23 mouse cellular contexts compared by ENCODE assay signal in the genomic region with DNA sequence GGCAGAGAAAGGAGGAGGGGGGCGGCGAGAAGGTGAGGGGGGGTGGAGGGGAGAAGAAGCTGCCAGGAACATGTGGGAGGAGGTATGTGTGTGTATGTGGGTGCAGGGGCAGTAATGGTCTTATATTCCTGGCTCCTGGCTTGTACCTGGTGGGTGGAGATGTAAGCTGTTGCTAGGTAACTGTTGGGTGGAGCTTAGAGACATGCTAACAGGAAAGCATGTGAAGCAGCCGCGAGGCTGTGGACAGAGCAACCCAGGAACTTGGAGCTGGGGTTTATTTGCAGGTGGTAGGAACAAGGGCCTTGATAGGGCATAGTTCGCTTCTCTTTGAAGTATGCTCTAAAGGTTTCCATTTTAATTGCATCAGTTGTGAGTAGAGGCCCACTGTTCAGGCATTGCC. TPM values are rescaled to one million over a fixed set of nuclear protein-coding genes. Genes with fewer than 3 reads are reported as not detected.
A peak's percentile ranks its signal among the peaks of the same experiment; 100 is the strongest.
DNase-seq lines count a peak whose midpoint lies in the region; ATAC-seq and TF ChIP-seq lines count a peak whose summit lies in the region.
"Had no signal": no experiment of that assay in that cellular context is flagged by ENCODE, and none has a peak within 500 bp of the region (broad histone marks: within the 10 kb centered on the region; RNA-seq: fewer than 3 reads in every experiment).

No protein-coding gene starts in this region.

- WGBS in kidney, embryonic 15.5 days = 63% methylated on average over 5 of the region's 5 CpGs
- WGBS in intestine, embryonic 16.5 days = 46% methylated on average over 5 of the region's 5 CpGs

- no peaks in the 10 kb centered on the region for H3K9me3 ChIP-seq in kidney, embryonic 15.5 days (replicated peaks)
- no peaks in the 10 kb centered on the region for H3K9me3 ChIP-seq in E14TG2a.4 (ENCODE audit: low read length)
- no peaks in the 10 kb centered on the region for H3K9me3 ChIP-seq in ES-E14 (ENCODE audit: control insufficient read depth, insufficient read depth, low read depth, low read length)
- no peaks in the 10 kb centered on the region for H3K9me3 ChIP-seq in intestine, embryonic 16.5 days (ENCODE audit: control insufficient read depth, low read length)
- H3K9me3 ChIP-seq: embryonic facial prominence, embryonic 12.5 days had no signal

- in situ Hi-C loops in ES-E14 (cut with MboI; ENCODE audit: low sequenced_read_pairs in 2 of 2, unreplicated experiment in 2 of 2) = no loop called here

- no peaks in the 10 kb centered on the region for H3K27me3 ChIP-seq in kidney, embryonic 15.5 days
- H3K27me3 ChIP-seq in E14TG2a.4 (ENCODE audit: insufficient read depth, low read length) = peaks cover 25% of the 10 kb centered on the region
- H3K27me3 ChIP-seq in intestine, embryonic 16.5 days (replicated peaks; ENCODE audit: control insufficient read depth, insufficient read depth, low read length) = no peaks in the 10 kb centered on the region
- H3K27me3 ChIP-seq: embryonic facial prominence, embryonic 12.5 days had no signal

- intact Hi-C loops in gastrocnemius, adult 2 months (cut with DNase I) = loop anchor here (2.0 kb wide), 1 partner anchor 15 kb away; no protein-coding TSS in a partner anchor

- H3K27ac ChIP-seq in kidney, embryonic 15.5 days = no peak overlapping the region
- no peak overlapping the region for H3K27ac ChIP-seq in ES-E14 (ENCODE audit: insufficient read depth, low read depth, low read length, poor library complexity, severe bottlenecking)
- H3K27ac ChIP-seq in intestine, embryonic 16.5 days (ENCODE audit: low read length) = no peak overlapping the region
- no peak overlapping the region for H3K27ac ChIP-seq in gastrocnemius, adult 2 months
- H3K27ac ChIP-seq: embryonic facial prominence, embryonic 12.5 days had no signal

- peaks cover 25% of the 10 kb centered on the region for H3K4me1 ChIP-seq in kidney, embryonic 15.5 days
- H3K4me1 ChIP-seq in E14TG2a.4 (replicated peaks; ENCODE audit: low read depth, low read length) (peaks cover 11% of the 10 kb centered on the region), ES-E14 (ENCODE audit: control insufficient read depth in 2 of 2, insufficient read depth in 2 of 2, low read length in 2 of 2, poor library complexity in 1 of 2) (no peaks in the 10 kb centered on the region)
- H3K4me1 ChIP-seq in intestine, embryonic 16.5 days (ENCODE audit: control insufficient read depth, insufficient read depth, low read length) = peaks cover 5% of the 10 kb centered on the region; the same call in 1 of the 2 replicates
- H3K4me1 ChIP-seq: embryonic facial prominence, embryonic 12.5 days had no signal

- H3K4me2 ChIP-seq in kidney, embryonic 15.5 days = no peak overlapping the region
- no peak overlapping the region for H3K4me2 ChIP-seq in intestine, embryonic 16.5 days (ENCODE audit: low read depth, low read length)
- H3K4me2 ChIP-seq: embryonic facial prominence, embryonic 12.5 days had no signal

- H3K36me3 ChIP-seq in kidney, embryonic 15.5 days = no peaks in the 10 kb centered on the region
- H3K36me3 ChIP-seq in E14TG2a.4 (ENCODE audit: insufficient read depth, low read length) (no peaks in the 10 kb centered on the region), ES-E14 (ENCODE audit: control insufficient read depth, insufficient read depth, low read length, poor library complexity, severe bottlenecking) (no peaks in the 10 kb centered on the region)
- H3K36me3 ChIP-seq in intestine, embryonic 16.5 days (ENCODE audit: control insufficient read depth, insufficient read depth, low read length) = no peaks in the 10 kb centered on the region
- H3K36me3 ChIP-seq: embryonic facial prominence, embryonic 12.5 days had no signal

- no peak for TF ChIP-seq CTCF in E14TG2a.4 (conservative IDR thresholded peaks at IDR 0.05; ENCODE audit: low read length)
- no peak for TF ChIP-seq CTCF in gastrocnemius, adult 2 months (IDR thresholded peaks at IDR 0.05)

- ATAC-seq in kidney, embryonic 15.5 days (replicated peaks; ENCODE audit: low FRiP score) = peak; percentile 68
- ATAC-seq in intestine, embryonic 16.5 days = peak; percentile 82
- ATAC-seq: hindbrain, embryonic 16.5 days; midbrain, embryonic 16.5 days had no signal

- H3K9ac ChIP-seq in kidney, embryonic 15.5 days = no peak overlapping the region
- H3K9ac ChIP-seq in ES-E14 (ENCODE audit: insufficient read depth, low read depth, low read length, poor library complexity, severe bottlenecking) = no peak overlapping the region
- no peak overlapping the region for H3K9ac ChIP-seq in intestine, embryonic 16.5 days (ENCODE audit: low read depth, low read length)
- H3K9ac ChIP-seq: embryonic facial prominence, embryonic 12.5 days had no signal

- DNase-seq in kidney, adult 18-20 months = no peak
- DNase-seq in ES-E14 (ENCODE audit: low read depth, low spot score) = peak; percentile 42
- DNase-seq in adipocyte (ENCODE audit: low spot score) = no peak
- DNase-seq in right cerebral cortex, postnatal 14 days = no peak
- no peak for DNase-seq in gastrocnemius, adult 2 months
- DNase-seq: adrenal gland, postnatal 10 days; cerebellum, adult 18-20 months; heart, postnatal 4 days; kidney, postnatal 36 days; thymus, postnatal 14 days had no signal

- no peak overlapping the region for H3K4me3 ChIP-seq in kidney, embryonic 15.5 days (replicated peaks)
- H3K4me3 ChIP-seq in E14TG2a.4 (replicated peaks; ENCODE audit: low read length) (0 out of 2 replicates have a peak overlapping the region, but pooled peaks have one; percentile 45), ES-E14 (ENCODE audit: insufficient read depth in 1 of 2, low read depth in 1 of 2, low read length in 2 of 2, poor library complexity in 1 of 2, severe bottlenecking in 1 of 2) (peak overlapping the region; percentile 10 to 36; a peak in 3 of 4 replicates)
- no peak overlapping the region for H3K4me3 ChIP-seq in intestine, embryonic 16.5 days (ENCODE audit: low read length)
- H3K4me3 ChIP-seq in gastrocnemius, adult 2 months = no peak overlapping the region
- H3K4me3 ChIP-seq: embryonic facial prominence, embryonic 12.5 days had no signal

TF ChIP-seq in ES-E14, 5 proteins besides CTCF, POLR2A, EP300 and RAD21:
- TF ChIP-seq CHD2 (IDR thresholded peaks at IDR 0.05; ENCODE audit: low read depth, low read length) = no peak
- TF ChIP-seq HCFC1 (IDR thresholded peaks at IDR 0.05; ENCODE audit: borderline replicate concordance, insufficient read depth, low read length) = no peak
- TF ChIP-seq ZC3H11A (IDR thresholded peaks at IDR 0.05; ENCODE audit: borderline replicate concordance, low read depth, low read length) = no peak
- TF ChIP-seq MAFK (IDR thresholded peaks at IDR 0.05; ENCODE audit: insufficient read depth, low read depth, low read length) = no peak
- TF ChIP-seq ZNF384 (IDR thresholded peaks at IDR 0.05; ENCODE audit: low read depth, low read length) = no peak

RNA-seq across cellular contexts. Expression of a gene that starts 28.0 kb away (rescaled TPM):
- polyA plus RNA-seq in kidney, embryonic 15.5 days (2015; fragmentation: Nextera tagmentation; extraction: Ambion mirVana) = not detected in 2 replicates
- total RNA-seq in ES-E14 (2012; rRNA removed) = not detected in 2 replicates
- polyA plus RNA-seq in intestine, embryonic 16.5 days (2015; fragmentation: Nextera tagmentation; extraction: Ambion mirVana) = not detected in 2 replicates
- total RNA-seq in gastrocnemius, adult 2 months (2021) = not detected
- total RNA-seq: adrenal gland, postnatal 10 days; heart, postnatal 4 days; layer of hippocampus, postnatal 10 days; left cerebral cortex, postnatal 25 days; liver, adult 2 months; megakaryocyte, adult 5-6 weeks; MEL had no signal
- polyA plus RNA-seq: C2C12; embryonic facial prominence, embryonic 12.5 days; heart, embryonic 14.5 days; hindbrain, embryonic 16.5 days; liver, adult 2 months; midbrain, embryonic 16.5 days had no signal

Comparison
In these comparisons a context has a peak if more than half of its experiments do, and no peak if none do; other contexts are left out.
1. H3K4me3 ChIP-seq: peak in E14TG2a.4 (single experiment) and ES-E14 (2 of 2); none in kidney, embryonic 15.5 days (single experiment), intestine, embryonic 16.5 days (single experiment) and gastrocnemius, adult 2 months (single experiment).